Mouse (Mus musculus) heart, postnatal 0 days (tissue): ENCODE measurements around the gene Vsig2. TPM values are rescaled to one million over a fixed set of nuclear protein-coding genes. Genes with fewer than 3 reads are reported as not detected.

Experiments used
- ATAC-seq: fragments of 200-750 bp; cut with Nextera tagmentation; 2 replicates; pipeline ENCODE4 v1.8.0; 2017; ENCODE audit warnings: low read depth, moderate number of reproducible peaks, moderate library complexity; ENCODE audit not compliant: insufficient read depth
- DNase-seq: peaks from one replicate; pipeline ENCODE4 v3.0.0-alpha.2; 2016; ENCODE audit warnings: low spot score
- H3K27ac ChIP-seq: fragments of 300-500 bp; sonication (generic); 2 replicates; pipeline ENCODE4 v1.5.1; 2014; ENCODE audit warnings: low read depth, mild to moderate bottlenecking
- H3K27me3 ChIP-seq: fragments of 300-500 bp; sonication (generic); 2 replicates; pipeline ENCODE4 v1.6.1; 2014; ENCODE audit warnings: low read length, mixed read lengths; ENCODE audit not compliant: control insufficient read depth, insufficient read depth
- H3K36me3 ChIP-seq: fragments of 300-500 bp; sonication (generic); replicated peaks from 2 replicates; pipeline ENCODE4 v1.6.1; 2014; ENCODE audit warnings: low read length, mixed read lengths; ENCODE audit not compliant: control insufficient read depth, insufficient read depth
- H3K4me1 ChIP-seq: fragments of 300-500 bp; sonication (generic); 2 replicates; pipeline ENCODE4 v1.6.1; 2014; ENCODE audit warnings: antibody characterized with exemption; ENCODE audit not compliant: control insufficient read depth, insufficient read depth
- H3K4me2 ChIP-seq: fragments of 300-500 bp; sonication (generic); 2 replicates; pipeline ENCODE4 v1.6.1; 2014; ENCODE audit warnings: low read depth, mild to moderate bottlenecking, low read length, moderate library complexity
- H3K4me3 ChIP-seq: fragments of 300-500 bp; sonication (generic); 2 replicates; pipeline ENCODE4 v1.5.1; 2014; ENCODE audit warnings: low read depth, low read length
- H3K9ac ChIP-seq: fragments of 300-500 bp; sonication (generic); replicated peaks from 2 replicates; pipeline ENCODE4 v1.6.1; 2014; ENCODE audit warnings: low read depth, low read length, mixed read lengths
- H3K9me3 ChIP-seq: fragments of 300-500 bp; sonication (generic); replicated peaks from 2 replicates; pipeline ENCODE4 v1.6.1; 2016; ENCODE audit warnings: low read length; ENCODE audit not compliant: control insufficient read depth
- CTCF ChIP-seq: IDR thresholded peaks from 2 replicates; pipeline ENCODE4 v1.5.1; 2016; ENCODE audit warnings: antibody characterized with exemption, control low read depth, low read depth
- EP300 ChIP-seq: IDR thresholded peaks from 2 replicates; pipeline ENCODE4 v1.6.1; 2016; ENCODE audit warnings: antibody characterized with exemption, low read depth
- WGBS: fragments of 180-500 bp; shearing (Covaris S2); extraction: QIAGEN DNeasy Blood & Tissue Kit; methylation state at CpG from one replicate; pipeline ENCODE4 v1.1.7; 2014; 5-methylcytosine and 5-hydroxymethylcytosine counted together
- polyA plus RNA-seq: library from polyadenylated mRNA; unstranded; fragments of >200 nt; fragmentation: Nextera tagmentation; extraction: Ambion mirVana; gene quantifications from 2 replicates; pipeline ENCODE4 v1.2.1, GENCODE M21; 2015
- total RNA-seq: library from RNA; depleted of rRNA; stranded (reverse); fragments of >200 nt; gene quantifications from 2 replicates; pipeline ENCODE4 v1.2.3, GENCODE M21; 2014; ENCODE audit warnings: low replicate concordance

Gene Vsig2
- total and polyA plus RNA-seq, 2 experiments from 2014 or later, result 1.5 TPM; not detected in 1

DNA sequence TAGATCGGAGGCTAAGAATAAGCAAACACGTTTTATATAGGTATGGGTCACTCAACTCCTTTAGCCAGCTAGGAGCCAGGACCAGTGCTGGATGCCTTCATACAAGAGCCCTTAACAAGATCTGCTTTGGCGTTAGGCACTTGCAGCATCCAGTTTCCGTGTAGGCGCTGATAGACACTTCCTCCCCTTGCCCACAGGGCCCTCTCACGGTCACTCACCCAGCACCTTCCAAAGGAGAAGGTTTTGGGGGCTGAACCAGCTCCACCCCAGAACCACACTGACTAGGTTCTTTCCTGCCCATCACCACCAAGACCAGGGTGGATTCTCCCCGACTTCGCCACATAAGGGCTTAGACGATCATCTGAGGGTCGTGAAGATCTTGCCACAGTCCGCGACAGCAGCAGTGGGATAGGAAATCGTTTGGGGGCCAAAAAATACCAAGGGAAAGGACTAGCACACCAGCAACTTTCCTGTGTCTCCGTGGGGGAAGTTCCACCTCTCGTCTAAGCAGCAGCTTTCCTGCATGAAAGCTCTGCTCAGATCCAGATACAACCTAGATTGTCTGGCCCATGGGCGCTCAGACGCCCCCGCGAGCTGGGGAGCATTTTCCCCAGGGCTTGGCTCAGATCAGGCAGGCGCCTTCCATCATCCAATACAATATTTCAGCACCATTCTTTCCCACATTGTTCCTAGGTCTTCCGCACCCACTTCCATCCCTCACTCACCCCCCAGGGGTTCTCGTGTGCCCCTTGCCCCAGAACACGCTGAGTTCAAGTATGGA is 12.9 kb downstream of the Vsig2 start:
- ATAC-seq, result no peak
- H3K36me3 ChIP-seq, result no peaks in the 10 kb centered on the region
- no peak overlapping the region; the same call in 1 of the 2 replicates for H3K9ac ChIP-seq
- peaks cover 7% of the 10 kb centered on the region; the same call in 1 of the 2 replicates for H3K4me1 ChIP-seq
- H3K9me3 ChIP-seq, result no peaks in the 10 kb centered on the region
- H3K4me2 ChIP-seq, result peak overlapping the region; percentile 80
- WGBS, result 3% methylated on average over 23 of the region's 23 CpGs
- H3K4me3 ChIP-seq, result peak overlapping the region; percentile 48
- DNase-seq, result no peak
- peaks cover 36% of the 10 kb centered on the region for H3K27me3 ChIP-seq
- TF ChIP-seq CTCF (no peak), EP300 (no peak)
- H3K27ac ChIP-seq, result no peak overlapping the region

DNA sequence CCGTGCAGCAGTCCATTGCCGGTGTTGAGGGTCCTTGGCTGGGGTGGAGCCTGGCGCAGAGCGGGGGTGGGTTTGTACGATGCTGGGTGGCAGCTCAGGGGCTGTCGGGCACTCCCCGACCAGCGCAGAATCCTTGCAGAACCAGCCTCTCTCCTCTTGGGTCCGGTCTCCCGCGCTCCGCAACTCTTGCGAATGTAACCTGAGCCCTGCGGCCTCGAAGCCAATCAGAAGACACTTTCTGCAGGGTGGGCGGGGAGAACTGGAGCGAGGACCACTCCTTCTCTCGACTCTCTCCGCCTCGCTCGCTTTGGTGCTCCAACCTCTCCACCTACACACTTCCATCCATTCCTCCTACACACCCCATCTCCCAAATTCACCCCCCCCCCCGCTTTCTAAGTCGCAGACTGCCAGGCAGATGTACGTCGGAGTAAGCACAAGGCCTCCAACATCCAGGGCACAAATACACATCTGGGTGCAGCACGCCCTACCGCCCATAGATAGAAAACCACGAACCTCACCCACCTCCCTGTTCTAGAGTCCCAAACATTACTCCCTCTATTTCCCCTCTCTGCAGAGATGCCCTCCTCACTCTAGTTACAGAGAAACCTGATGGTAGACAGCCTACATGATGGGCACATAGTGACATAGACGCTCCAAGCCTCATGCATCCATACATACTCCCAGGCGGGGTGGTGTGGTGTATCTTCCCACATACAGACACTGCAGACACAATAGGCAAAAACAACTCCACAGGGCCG is 13.7 kb downstream of the Vsig2 start, which contains the start of gene Nrgn:
TSS of gene Nrgn (minus strand) at position 369 of the 758 bp plus-strand sequence.
- DNase-seq, result peak; percentile 68
- peak; percentile 90 for ATAC-seq
- no peaks in the 10 kb centered on the region for H3K9me3 ChIP-seq
- WGBS, result 5% methylated on average over 30 of the region's 31 CpGs
- no peaks in the 10 kb centered on the region for H3K36me3 ChIP-seq
- peaks cover 7% of the 10 kb centered on the region; the same call in 1 of the 2 replicates for H3K4me1 ChIP-seq
- H3K27ac ChIP-seq, result no peak within 1 kb of the TSS
- TF ChIP-seq CTCF (no peak), EP300 (no peak)
- no peak within 1 kb of the TSS; the same call in 1 of the 2 replicates for H3K9ac ChIP-seq
- H3K4me2 ChIP-seq, result peak within 1 kb of the TSS; percentile 80
- H3K27me3 ChIP-seq, result peaks cover 36% of the 10 kb centered on the region
- peak within 1 kb of the TSS; percentile 48 for H3K4me3 ChIP-seq

DNA sequence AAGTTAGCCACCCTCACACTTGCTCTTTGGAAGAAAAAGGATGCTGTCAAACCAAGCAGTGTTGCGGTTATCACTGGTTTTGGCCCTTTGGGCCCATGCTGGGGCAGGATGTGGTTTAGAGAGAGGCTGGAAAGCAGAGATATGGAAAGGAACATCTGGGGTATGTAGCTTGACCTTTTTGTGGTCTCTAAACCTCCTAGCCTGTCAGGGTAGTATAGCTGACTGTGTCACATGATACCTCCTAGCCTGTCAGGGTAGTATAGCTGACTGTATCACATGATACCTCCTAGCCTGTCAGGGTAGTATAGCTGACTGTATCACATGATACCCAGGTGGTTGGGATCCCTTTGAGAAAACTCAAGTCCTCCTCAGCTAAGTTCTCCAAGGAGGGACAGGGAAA is 15.2 kb downstream of the Vsig2 start:
- ATAC-seq (no peak), DNase-seq (no peak)
- H3K9me3 ChIP-seq, result no peaks in the 10 kb centered on the region
- no peak overlapping the region for H3K4me3 ChIP-seq
- H3K36me3 ChIP-seq, result no peaks in the 10 kb centered on the region
- no peak overlapping the region for H3K27ac ChIP-seq
- no peak overlapping the region for H3K9ac ChIP-seq
- 87% methylated on average over 1 of the region's 1 CpGs for WGBS
- no peak overlapping the region for H3K4me2 ChIP-seq
- H3K4me1 ChIP-seq, result peaks cover 7% of the 10 kb centered on the region; the same call in 1 of the 2 replicates
- TF ChIP-seq CTCF, result no peak
- no peak for TF ChIP-seq EP300
- peaks cover 36% of the 10 kb centered on the region for H3K27me3 ChIP-seq

DNA sequence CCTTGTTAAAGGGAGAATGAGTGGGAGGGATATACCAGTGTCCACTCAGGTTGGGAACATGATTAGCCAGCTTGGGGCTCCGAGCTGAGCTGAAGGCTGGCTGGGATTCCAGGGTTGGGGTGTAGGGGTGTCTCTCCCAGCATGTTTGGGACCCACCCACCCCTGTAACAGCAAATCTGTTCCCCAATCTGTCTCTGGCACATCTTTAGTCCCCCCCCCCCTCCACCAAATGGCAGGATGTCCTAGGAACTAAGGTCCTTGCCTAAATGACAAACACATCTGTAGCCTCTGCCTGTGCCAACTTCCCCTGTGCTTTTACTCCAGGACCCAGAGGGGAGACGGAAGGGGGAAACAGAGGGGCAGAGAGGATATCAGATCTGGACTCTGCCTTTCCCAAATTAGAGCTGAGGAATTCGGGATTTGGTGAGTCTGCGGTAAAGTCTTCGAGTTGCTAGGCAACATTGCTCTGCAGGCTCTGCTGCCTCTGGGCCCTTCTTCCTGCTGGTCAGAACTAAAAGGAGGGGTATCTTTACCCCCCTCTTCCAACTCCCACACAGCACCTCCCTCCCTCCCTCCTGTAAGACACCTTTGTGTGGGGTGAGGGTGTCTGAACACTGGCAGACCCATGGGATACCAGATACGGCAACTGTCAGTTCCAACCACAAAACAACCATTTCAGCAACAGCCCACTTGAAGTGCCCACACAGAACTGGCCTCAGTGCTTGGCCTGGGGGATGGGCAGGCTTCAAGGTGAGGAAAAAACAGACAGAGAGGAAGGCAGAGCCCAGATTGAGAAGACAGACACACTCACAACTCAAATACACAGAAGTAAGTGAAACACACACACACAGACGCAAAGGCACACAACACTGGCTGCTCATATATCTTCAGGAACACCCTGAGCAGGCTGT is 16.0 kb downstream of the Vsig2 start, which contains the start of gene Siae:
TSS of gene Siae (plus strand) at position 861 of the 911 bp plus-strand sequence.
- no peak within 1 kb of the TSS for H3K4me2 ChIP-seq
- no peak for DNase-seq
- H3K27me3 ChIP-seq, result peaks cover 34% of the 10 kb centered on the region
- TF ChIP-seq EP300 (no peak), CTCF (no peak)
- H3K9me3 ChIP-seq, result no peaks in the 10 kb centered on the region
- H3K4me3 ChIP-seq, result no peak within 1 kb of the TSS
- 30% methylated on average over 7 of the region's 7 CpGs for WGBS
- no peak within 1 kb of the TSS for H3K27ac ChIP-seq
- no peaks in the 10 kb centered on the region for H3K36me3 ChIP-seq
- H3K9ac ChIP-seq, result no peak within 1 kb of the TSS
- H3K4me1 ChIP-seq, result peaks cover 7% of the 10 kb centered on the region; the same call in 1 of the 2 replicates
- ATAC-seq, result no peak

DNA sequence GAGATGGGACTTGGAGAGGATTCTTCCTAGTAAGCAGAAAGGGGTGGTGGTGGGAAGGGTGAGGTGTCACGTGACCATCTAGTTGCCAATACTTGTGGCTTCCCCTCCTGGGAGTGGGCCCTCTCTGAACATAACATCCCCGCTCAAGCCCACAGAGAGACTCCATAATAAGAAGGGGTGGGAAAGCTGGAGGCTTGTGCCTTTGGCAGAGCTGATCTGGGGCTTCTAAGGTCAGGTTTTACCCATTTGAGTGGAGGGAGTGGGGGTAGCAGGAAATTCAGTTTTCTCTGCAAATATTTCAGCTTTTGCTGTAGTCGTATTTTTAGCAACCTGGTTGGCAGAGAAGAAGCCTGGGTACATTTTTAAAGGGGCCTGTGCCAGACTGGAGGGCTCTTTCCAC is 17.3 kb downstream of the Vsig2 start:
- Histone ChIP-seq H3K36me3 (no peaks in the 10 kb centered on the region), H3K27ac (no peak overlapping the region), H3K27me3 (peaks cover 22% of the 10 kb centered on the region), H3K4me3 (no peak overlapping the region), H3K4me2 (no peak overlapping the region), H3K9me3 (no peaks in the 10 kb centered on the region), H3K4me1 (peaks cover 7% of the 10 kb centered on the region; the same call in 1 of the 2 replicates), H3K9ac (no peak overlapping the region)
- 63% methylated on average over 3 of the region's 3 CpGs for WGBS
- TF ChIP-seq EP300 (no peak), CTCF (no peak)
- DNase-seq (no peak), ATAC-seq (no peak)
